Mouse (Mus musculus) macrophage (primary cell): ENCODE measurements around the gene Nhlrc2. TPM values are rescaled to one million over a fixed set of nuclear protein-coding genes. Genes with fewer than 3 reads are reported as not detected.
A peak's percentile ranks its signal among the peaks of the same experiment; 100 is the strongest.
"Not testable (repeated sequence)": the region's sequence is repeated elsewhere in the genome, so short reads cannot be mapped to it uniquely, and the experiment has no call there.

ENCODE experiments used
- H3K27ac ChIP-seq: fragments of 350-480 bp; formaldehyde crosslinking; 2 replicates; pipeline ENCODE4 v1.9.0; 2021
- H3K36me3 ChIP-seq: fragments of 350-480 bp; formaldehyde crosslinking; 2 replicates; pipeline ENCODE4 v1.9.0; 2021; ENCODE audit errors: inconsistent target
- H3K4me3 ChIP-seq: fragments of 350-480 bp; formaldehyde crosslinking; 2 replicates; pipeline ENCODE4 v1.9.0; 2021; ENCODE audit errors: inconsistent target
- H3K79me2 ChIP-seq: fragments of 350-480 bp; formaldehyde crosslinking; 2 replicates; pipeline ENCODE4 v1.9.0; 2021; ENCODE audit errors: inconsistent target
- WGBS: methylation state at CpG from one replicate; pipeline ENCODE4 v1.1.7; 2026; ENCODE audit warnings: inconsistent platforms; ENCODE audit not compliant: missing documents; 5-methylcytosine and 5-hydroxymethylcytosine counted together
- polyA plus RNA-seq: library from polyadenylated mRNA; stranded (reverse); fragments of 250-400 nt; gene quantifications from 3 replicates; pipeline ENCODE4 v1.2.4, GENCODE M21; 2018; ENCODE audit warnings: inconsistent platforms
- total RNA-seq, 78 experiments: library from RNA; depleted of rRNA; stranded (reverse); fragments of 250-400 nt; gene quantifications; 1 replicate in 9 of 78; 2 replicates in 24 of 78; 3 replicates in 43 of 78; 4 replicates in 2 of 78; pipeline ENCODE4 v1.2.4; 2018; ENCODE audit warnings: inconsistent platforms in 56 of 78

Nhlrc2 gene
- 10 to 100 TPM; 12.0 to 46.5 (median 32.0) TPM for total RNA-seq (2018; cell fraction: chromatin; rRNA removed)
- total RNA-seq (2018; cell fraction: cytosol; rRNA removed) = 1 to 10 TPM; 4.7 to 10.0 (median 7.1) TPM
- 10 to 100 TPM in 25 of 26 experiments, 1 to 10 TPM in 1; 9.2 to 39.8 (median 21.7) TPM for total RNA-seq (2018; cell fraction: nucleus; rRNA removed)
- polyA plus RNA-seq = 5.8 to 7.3 TPM (median 6.6 TPM) in 3 replicates

- under 1% methylated on average over 65 of the region's 69 CpGs for WGBS
Observed at GRCm38 (mm10) chr19:56548230-56549032, at the start of gene Nhlrc2. Nhlrc2 (plus strand) TSS chr19:56548261.

GRCm38 (mm10) chr19:56503069-56503468, 45.0 kb upstream of the Nhlrc2 start:
- H3K27ac ChIP-seq, H3K4me3 ChIP-seq, H3K79me2 ChIP-seq, H3K36me3 ChIP-seq: not testable (repeated sequence)
- no CpG with 5 or more reads among the region's 5 CpGs for WGBS

More at GRCm38 (mm10) chr19:56548230-56549032, at the start of gene Nhlrc2:
- Histone ChIP-seq H3K36me3 (peaks cover 30% of the 10 kb centered on the region), H3K27ac (peak within 1 kb of the TSS; percentile 83), H3K79me2 (peaks cover 46% of the 10 kb centered on the region), H3K4me3 (peak within 1 kb of the TSS; percentile 70)

DNA sequence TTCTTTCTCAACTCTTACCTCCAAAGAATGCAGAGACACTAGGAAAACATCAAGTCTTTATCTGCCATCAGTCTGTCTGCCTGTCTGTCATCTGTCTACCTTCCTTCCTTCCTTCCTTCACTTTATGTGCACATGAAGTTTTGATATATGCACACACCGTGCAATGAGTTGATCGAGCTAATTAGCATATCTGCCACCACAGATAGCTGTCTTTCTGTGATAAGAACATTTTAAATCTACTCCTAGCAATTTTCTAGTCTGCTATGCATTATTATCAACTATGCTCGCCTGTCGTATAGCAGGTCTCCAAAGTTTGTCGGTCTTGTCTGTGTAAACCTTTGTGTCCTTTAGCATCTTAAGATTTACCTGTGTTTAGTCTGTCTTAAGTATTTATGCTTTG, 44.5 kb upstream of the Nhlrc2 start:
- H3K36me3 ChIP-seq, H3K79me2 ChIP-seq, H3K27ac ChIP-seq, H3K4me3 ChIP-seq: not testable (repeated sequence)
- WGBS = no CpG with 5 or more reads among the region's 5 CpGs

DNA sequence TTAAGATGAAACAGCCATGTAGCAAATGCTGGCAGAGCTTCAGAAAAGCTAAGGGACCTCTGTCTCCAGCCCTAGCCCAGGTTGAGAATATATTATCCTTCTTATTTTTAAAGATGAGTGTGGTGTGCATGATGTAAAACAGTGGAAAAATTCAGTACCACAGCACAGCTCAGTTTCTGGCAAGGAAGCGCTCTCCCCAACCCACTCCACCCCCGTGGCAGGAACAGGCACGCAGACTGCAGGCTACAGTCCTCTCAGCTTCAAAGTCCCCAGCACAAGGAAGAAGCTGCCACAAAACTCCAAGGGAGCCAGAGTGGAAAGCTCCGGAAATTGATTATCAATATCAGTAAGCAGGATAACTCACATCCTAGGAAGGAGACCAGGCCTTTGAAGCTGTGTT, 36.9 kb upstream of the Nhlrc2 start:
- H3K4me3 ChIP-seq, H3K79me2 ChIP-seq, H3K36me3 ChIP-seq, H3K27ac ChIP-seq: not testable (repeated sequence)
- WGBS = no CpG with 5 or more reads among the region's 4 CpGs

DNA sequence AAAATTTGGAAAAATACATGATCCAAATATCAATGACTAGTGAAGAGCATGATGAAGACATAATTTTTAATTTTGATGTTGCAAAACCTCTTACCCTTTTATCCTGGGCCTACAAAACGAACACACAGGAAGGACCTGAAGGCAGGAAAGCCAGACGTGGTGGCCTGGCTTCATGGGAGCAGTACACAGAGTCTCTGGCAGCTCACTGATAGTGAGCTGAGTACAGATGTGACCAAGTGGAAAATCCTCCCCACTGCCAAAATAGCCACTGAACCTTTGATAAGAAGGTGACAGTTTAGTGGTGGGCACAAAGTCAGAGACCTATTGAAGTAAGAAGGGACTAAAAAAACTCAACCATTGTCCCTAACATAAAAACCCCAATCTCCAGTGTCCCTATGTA, 34.5 kb upstream of the Nhlrc2 start:
- H3K79me2 ChIP-seq, H3K4me3 ChIP-seq, H3K27ac ChIP-seq, H3K36me3 ChIP-seq: not testable (repeated sequence)
- WGBS = no CpG with 5 or more reads among the region's 2 CpGs

DNA sequence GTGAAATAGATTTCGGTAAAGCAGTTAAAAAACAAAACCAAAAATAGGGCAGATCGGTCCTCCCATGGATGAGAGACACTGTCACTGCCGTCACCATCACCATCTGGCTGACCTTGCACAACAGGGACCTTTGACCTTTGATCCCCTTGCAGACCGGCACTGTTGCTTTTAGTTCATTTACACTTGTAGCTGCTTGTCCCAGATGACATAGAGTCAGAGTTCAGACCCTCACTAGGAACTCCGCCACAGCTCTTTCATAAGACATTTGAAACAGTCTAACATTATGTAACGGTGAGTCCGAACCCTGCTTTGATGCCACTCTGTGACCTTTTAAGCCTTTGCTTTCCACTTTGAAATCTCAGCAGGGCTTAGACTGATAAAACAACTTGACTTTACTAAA, 28.7 kb upstream of the Nhlrc2 start:
- H3K36me3 ChIP-seq, H3K79me2 ChIP-seq, H3K27ac ChIP-seq, H3K4me3 ChIP-seq: not testable (repeated sequence)
- no CpG with 5 or more reads among the region's 7 CpGs for WGBS

- not testable (repeated sequence) for H3K27ac ChIP-seq, H3K36me3 ChIP-seq, H3K4me3 ChIP-seq, H3K79me2 ChIP-seq
- no CpG with 5 or more reads among the region's 11 CpGs for WGBS
Observed at GRCm38 (mm10) chr19:56530529-56530928, 17.5 kb upstream of the Nhlrc2 start.

DNA sequence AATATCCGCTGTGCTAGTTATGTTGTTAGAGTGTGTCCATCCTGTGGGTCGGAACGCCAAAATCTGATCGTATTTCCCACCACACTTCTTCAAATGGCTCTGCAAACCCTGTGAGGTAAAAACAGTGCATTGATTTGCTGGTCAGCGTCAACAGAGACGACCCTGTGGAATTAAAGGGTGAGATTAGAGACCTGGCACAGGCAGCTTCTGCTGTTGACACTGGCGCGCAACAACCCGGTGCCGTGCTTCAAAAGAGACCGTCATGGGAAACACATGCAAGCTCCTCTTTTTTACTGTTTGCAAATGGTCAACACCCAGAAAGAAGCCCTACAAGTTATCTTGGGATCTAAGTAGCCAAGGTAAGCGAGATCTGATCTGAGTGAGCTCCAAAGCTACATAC, 16.8 kb upstream of the Nhlrc2 start:
- WGBS = 94% methylated on average over 10 of the region's 12 CpGs
- H3K79me2 ChIP-seq = no peaks in the 10 kb centered on the region
- peaks cover 4% of the 10 kb centered on the region; the same call in 1 of the 2 replicates for H3K36me3 ChIP-seq
- no peak overlapping the region for H3K27ac ChIP-seq
- H3K4me3 ChIP-seq = no peak overlapping the region

DNA sequence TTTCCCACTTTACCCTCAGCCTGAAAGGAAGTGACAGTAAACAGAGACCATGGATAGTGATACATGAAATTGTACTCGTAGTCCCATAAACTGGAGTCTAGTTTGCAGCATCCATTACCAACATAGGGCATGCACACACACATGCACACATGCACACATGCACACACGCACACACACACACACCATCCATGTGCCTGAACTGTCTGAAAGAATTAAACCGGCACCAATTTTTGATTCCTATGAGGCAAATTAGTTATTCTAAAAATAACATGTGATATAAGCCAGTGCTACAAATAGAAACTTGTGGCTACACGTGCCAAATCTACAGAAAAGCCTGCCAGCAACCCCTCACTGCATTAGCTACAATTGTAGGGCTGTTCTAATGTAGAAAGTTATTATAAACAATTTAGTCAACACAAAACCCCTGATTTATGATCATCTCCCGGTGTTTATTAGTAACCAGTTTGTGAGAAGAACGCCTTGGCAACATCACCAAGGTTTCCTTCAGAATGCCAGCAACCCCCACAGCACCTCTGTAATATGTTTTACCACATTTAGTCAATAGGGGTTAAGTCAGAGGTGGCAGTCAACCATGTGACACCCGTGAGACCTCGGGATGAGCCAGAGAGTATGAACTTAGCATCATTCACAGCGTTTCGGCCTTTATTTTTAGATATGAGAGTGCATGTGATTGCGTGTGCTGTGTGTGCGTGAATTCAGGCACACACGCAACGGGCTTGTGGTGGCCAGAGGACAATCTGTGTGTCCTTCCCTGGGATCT, 14.6 kb upstream of the Nhlrc2 start:
- 91% methylated on average over 14 of the region's 14 CpGs for WGBS
- H3K4me3 ChIP-seq = no peak overlapping the region
- no peak overlapping the region for H3K27ac ChIP-seq
- H3K79me2 ChIP-seq = no peaks in the 10 kb centered on the region
- peaks cover 21% of the 10 kb centered on the region; the same call in 1 of the 2 replicates for H3K36me3 ChIP-seq

GRCm38 (mm10) chr19:56534337-56534736, 13.7 kb upstream of the Nhlrc2 start:
- Histone ChIP-seq H3K4me3 (no peak overlapping the region), H3K79me2 (no peaks in the 10 kb centered on the region), H3K36me3 (peaks cover 28% of the 10 kb centered on the region; the same call in 1 of the 2 replicates), H3K27ac (no peak overlapping the region)
- 100% methylated on average over 3 of the region's 3 CpGs for WGBS

GRCm38 (mm10) chr19:56535064-56535463, 13.0 kb upstream of the Nhlrc2 start:
- Histone ChIP-seq H3K36me3 (peaks cover 35% of the 10 kb centered on the region; the same call in 1 of the 2 replicates), H3K79me2 (no peaks in the 10 kb centered on the region), H3K27ac (no peak overlapping the region), H3K4me3 (no peak overlapping the region)
- 24% methylated on average over 9 of the region's 9 CpGs for WGBS

DNA sequence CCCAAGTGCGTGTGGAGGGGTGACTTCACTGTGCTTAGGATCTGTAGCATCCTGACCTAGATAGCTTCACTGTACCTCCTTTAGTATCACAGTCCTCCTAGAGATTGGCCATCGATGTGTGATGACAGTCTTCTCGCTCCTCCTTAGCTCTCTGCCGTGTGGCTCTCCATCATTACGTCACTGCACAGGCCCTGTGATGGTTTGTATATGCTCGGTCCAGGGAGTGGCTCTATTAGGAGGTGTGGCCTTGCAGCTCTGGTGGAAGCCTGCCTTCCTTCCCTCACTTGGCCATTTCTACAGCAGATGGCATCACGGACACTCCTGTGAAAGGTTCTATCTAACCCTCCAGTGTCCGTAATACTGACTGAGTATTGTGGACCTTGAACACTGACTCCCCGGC, 12.3 kb upstream of the Nhlrc2 start:
- Histone ChIP-seq H3K36me3 (peaks cover 42% of the 10 kb centered on the region; the same call in 1 of the 2 replicates), H3K27ac (no peak overlapping the region), H3K4me3 (no peak overlapping the region), H3K79me2 (no peaks in the 10 kb centered on the region)
- WGBS = 82% methylated on average over 8 of the region's 9 CpGs

- no peaks in the 10 kb centered on the region; the same call in 1 of the 2 replicates for H3K79me2 ChIP-seq
- peaks cover 43% of the 10 kb centered on the region for H3K36me3 ChIP-seq
- no peak overlapping the region for H3K27ac ChIP-seq
- WGBS = 97% methylated on average over 10 of the region's 12 CpGs
- no peak overlapping the region for H3K4me3 ChIP-seq
Observed at GRCm38 (mm10) chr19:56543320-56543719, 4.7 kb upstream of the Nhlrc2 start.

GRCm38 (mm10) chr19:56544681-56545388, 3.2 kb upstream of the Nhlrc2 start:
- 85% methylated on average over 13 of the region's 13 CpGs for WGBS
- Histone ChIP-seq H3K4me3 (no peak overlapping the region), H3K27ac (no peak overlapping the region), H3K36me3 (peaks cover 31% of the 10 kb centered on the region), H3K79me2 (peaks cover 11% of the 10 kb centered on the region)
